Mouse (Mus musculus): ENCODE data around the gene Gm49776. TPM values are rescaled to one million over a fixed set of nuclear protein-coding genes. Genes with fewer than 3 reads are reported as not detected.
A peak's percentile ranks its signal among the peaks of the same experiment; 100 is the strongest.
"Not testable (repeated sequence)": the region's sequence is repeated elsewhere in the genome, so short reads cannot be mapped to it uniquely, and the experiment has no call there.

The Gm49776 gene
- total RNA-seq (2021), result under 1 TPM in 1 of 2 experiments, not detected in 1; 0.86 TPM
- long read RNA-seq, experiment 1, result 0 reads
- long read RNA-seq, experiment 2, result 0 reads

DNA sequence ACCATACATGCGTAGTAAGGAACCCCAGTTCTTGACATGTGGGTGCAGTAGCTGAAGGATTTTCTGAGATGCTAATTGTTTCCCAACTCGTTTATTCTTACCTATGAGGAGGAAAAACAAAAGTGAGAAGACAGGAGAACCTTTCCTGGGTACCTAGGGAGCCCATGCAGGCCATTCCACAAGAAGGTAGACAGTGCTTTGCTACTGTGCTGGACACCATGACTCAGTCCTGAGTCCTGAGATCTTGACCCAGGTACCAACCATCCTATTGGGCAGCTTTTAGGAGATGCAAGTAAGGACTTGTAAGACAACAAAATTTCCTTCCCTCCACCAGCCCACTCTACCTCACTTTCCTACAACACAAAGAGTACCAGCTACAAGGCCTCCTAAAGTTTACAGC, at the start of gene Gm49776:
Gm49776 (minus strand) TSS at position 101 of the 400 bp plus-strand sequence.
- no peak for DNase-seq

DNA sequence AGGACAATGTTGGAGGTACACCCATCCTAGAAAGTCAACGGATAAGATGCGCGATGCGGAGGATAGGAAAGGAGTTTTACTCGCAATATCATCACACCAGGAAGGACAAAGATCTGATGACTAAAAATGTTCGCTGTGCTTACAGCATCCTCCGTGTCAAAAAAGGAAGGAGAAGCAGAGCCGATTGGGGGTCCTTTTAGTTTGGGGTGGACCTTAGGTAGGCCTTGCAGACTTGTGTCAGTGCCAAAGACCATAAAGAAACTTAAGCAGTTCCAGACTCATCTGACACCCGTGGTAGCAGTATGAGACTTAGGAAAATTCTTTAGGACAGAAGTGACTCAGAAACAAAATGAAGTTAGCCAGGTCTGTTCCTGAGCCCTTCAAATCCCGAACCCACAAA, 31.5 kb upstream of the Gm49776 start:
- DNase-seq, result not testable (repeated sequence)

DNA sequence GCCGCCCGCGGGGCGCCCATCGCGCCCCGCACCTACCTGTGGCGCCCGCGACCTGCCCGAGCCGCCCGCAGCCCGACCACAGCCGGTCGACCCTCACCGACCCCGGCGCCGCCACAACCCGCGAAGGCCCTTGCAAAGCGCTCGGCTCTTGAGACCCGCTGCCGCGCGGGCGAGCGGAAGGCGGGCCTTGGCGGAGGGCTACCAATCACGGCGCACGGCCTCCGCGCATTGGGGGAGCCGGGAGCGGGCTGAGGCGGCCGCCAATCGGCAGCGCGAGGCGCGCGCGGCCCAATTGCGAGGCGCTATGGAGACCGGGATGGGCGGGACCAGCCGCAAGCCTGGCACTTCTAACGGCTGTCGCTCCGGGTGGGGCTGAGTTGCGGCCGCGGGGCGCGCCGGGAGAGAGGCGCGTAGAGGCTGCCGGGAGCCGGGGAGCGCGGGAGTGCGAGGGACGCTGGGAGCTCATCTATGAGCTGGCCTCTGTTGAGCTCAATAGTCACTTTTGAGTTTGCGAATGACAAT, 31.0 kb upstream of the Gm49776 start, which contains the start of gene Dgcr8:
Dgcr8 (minus strand) TSS at position 180 of the 522 bp plus-strand sequence.
- peak; percentile 99 for DNase-seq

DNA sequence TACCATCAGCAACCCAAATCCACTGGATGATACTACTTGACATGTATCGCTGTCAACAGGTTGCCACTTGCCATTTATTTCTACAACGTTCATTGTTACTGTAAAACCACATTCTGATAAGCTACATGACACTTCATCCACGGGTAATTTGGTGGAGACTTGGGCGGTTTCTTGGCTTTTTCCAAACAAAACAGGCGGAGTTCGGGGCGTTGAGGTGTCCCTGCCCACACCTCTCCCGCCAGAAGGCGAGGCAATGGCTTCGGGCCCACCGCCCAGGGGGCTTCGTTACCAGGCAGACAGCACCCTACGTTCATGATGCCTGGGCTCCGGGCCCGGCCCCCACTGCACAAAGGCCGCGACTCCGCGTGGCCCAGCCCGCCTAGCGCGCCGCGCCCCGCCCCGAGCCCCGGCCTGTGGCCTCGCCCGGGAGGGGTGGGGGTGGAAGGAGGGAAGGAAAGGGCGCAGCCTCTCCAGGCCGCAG, 30.5 kb upstream of the Gm49776 start:
- peak; percentile 89 to 92 for DNase-seq

DNA sequence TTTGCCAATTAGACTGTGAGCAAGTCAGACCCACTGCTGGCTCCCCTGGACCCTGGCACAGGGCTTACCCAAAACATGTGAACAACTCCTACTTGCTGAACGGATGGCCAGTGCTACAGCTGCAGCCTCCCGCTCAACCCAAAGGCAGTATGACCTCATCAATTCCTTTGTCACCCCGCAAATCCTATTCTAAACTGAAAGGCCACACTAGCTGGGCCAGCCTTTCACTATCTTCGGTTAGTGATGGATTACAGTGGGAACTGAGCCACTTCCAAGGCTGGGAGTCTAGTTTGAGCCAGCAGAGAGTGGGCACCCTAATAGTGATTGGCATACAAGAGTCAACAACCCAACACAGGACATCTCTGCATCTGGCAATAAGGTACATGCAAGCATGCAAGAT, 30.0 kb upstream of the Gm49776 start:
- peak; percentile 9 to 21 for DNase-seq

DNA sequence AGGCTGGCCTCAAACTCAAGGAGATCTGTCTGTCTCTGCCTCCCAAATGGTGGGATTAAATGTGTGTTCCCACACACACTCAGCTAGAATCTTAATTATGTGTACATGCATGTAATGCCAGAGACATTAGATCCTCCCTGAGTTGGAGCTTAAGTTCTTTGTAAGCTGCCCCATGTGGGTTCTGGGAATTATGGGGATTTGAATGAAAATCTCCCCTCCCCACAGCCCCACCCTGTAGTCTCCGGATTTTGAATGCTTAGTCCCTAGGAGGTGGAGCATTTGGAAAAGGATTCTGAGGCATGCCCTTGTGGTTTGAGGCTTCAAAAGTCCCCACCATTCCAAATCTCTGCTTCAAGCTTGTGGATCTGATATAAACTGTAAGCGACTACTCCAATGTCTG, 17.0 kb upstream of the Gm49776 start:
- no peak for DNase-seq

DNA sequence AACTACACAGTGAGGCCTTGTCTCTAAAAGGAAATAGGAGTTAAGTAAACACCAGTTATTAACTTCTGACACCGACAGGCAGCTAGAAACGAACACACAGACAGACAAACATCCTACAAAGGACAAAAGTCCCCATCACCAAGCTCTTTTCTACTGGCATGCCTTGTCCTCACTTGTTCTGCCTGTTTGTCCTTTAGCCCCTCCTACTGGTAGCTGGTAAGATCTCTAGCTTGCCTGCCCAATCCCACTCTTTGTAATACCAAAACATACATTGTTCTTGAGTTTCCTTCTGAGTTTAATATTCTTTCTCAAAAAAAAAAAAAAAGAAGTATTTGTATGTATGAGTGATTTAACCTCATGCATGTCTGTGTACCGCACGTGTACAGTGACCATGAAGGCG, 10.1 kb upstream of the Gm49776 start:
- DNase-seq, result no peak

DNA sequence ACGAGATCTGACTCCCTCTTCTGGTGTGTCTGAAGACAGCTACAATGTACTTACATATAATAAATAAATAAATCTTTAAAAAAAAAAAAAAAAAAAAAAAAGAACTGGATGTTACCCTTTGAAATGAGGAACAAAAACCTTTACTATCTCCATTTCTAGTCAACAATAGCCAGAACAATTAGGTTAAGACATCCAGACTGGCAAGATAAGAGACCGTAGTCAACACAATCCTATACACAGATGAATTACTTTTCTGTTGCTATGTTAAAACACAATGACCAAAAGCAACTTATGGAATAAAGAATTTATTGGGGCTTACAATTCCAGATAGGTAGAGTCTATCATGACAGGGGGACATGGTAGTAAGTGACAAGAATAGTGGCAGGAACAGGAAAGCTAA, 6.9 kb upstream of the Gm49776 start:
- no peak for DNase-seq

DNA sequence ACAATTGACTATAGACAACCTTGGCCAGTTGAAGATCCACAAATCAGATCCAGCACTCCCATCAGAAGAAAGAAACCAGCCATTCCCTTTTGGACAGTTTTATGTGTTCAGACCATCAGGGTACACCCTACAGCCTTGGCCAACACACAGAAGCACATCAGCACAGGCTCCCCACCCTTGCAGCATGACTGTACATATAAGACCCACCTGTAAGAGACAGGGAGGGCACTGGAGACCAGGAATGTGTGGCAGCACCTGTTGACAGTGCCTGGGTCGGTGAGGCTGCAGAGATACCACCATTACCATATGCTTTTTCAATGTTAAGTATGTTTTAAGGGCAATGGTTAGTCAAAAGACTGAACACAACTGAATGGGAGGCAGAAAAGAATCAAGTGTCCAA, 4.3 kb downstream of the Gm49776 start:
- no peak for DNase-seq

DNA sequence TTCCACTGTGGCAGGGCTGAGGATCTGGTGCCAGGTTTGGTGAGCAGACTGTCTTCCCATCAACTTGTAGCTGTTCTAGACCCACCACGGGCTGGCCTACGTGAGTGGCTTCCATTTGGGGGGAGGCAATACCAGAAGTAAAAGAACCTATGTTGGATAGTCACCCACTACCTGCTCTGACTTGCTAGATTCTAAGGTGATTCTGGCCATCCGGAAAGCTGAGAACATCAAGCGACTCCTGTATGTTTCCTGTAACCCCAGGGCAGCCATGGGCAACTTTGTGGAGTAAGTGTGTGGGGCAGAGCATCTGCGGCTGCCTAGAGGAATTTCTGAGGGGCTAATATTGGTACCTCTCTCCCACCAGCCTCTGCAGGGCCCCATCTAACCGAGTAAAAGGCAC, 5.4 kb downstream of the Gm49776 start:
- DNase-seq, result no peak

DNA sequence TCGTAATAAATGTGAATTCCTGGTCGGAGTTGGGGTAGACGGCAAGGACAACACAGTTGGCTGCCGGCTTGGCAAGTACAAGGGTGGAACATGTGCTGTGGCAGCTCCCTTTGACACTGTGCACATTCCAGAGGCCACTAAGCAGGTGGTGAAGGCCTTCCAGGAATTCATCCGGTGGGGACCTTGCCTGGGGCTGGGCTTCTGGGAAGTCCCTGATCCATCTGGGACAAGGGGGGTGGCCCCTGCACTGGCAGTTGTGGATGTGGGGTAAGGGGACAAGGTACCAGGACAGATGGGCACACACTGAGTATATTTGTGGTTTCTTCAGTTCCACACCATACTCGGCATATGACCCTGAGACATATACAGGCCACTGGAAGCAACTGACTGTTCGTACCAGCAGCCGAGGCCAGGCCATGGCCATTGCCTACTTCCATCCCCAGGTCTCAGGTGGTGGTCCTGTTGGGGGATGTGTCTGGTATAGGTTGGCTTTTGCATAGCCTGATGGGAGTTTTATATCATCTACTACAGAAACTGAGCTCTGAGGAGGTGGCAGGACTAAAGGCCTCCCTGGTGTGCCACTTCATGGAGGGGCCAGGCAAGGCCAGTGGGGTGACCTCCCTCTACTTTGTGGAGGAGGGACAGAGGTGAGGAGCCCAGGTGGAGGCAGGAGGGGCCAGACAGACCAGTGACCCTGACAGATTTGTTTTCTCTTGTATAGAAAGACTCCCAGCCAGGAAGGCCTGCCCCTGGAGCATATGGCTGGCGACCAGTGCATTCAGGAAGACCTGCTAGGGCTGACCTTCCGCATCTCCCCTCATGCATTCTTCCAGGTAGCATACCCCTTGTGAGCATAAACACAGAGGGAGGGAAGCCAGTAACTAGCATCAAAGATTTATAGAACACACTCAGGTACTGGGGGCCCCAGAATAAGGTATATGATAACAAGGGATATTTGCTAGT, 7.0 kb downstream of the Gm49776 start:
- no peak for DNase-seq

DNA sequence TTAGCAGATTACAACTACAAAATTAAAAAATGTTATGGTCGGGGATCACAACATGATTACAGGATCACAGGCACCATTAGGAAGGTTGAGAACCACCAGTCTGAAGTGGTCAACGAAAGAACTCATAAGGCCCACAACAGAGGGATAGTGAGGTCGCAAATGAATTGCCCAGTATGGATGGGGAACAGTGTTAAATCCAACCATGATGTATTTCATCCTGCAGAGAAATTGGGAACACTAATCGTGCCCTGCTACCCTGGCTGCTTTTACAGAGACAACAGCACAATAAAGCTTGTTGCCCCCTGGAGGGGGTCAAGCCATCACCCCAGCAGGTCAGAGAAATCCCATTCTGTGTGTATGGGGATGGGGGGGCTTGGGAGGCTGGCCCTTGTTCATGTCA, 7.9 kb downstream of the Gm49776 start:
- no peak for DNase-seq

DNA sequence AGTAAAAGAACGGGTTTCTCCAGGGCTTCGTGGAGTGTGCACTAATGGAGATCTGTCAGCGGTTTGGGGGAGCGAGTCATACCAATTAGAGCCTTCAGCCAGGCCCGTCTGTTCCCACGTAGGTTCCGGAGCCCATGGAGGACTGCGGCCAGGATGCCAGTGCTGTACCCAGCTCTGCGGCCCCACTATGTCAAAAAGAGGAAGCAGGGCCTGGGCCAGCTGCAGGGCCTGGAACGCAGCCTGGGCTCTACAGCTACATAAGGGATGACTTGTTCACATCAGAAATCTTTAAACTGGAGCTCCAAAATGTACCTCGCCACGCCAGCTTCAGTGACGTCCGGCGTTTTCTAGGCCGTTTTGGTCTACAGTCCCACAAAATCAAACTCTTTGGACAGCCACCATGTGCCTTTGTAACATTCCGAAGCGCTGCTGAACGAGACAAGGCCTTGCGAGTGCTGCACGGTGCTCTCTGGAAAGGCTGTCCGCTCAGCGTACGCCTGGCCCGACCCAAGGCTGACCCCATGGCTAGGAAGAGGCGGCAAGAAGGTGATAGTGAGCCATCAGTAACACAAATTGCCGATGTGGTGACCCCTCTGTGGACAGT, 8.7 kb downstream of the Gm49776 start:
- DNase-seq, result peak; percentile 51 to 60

DNA sequence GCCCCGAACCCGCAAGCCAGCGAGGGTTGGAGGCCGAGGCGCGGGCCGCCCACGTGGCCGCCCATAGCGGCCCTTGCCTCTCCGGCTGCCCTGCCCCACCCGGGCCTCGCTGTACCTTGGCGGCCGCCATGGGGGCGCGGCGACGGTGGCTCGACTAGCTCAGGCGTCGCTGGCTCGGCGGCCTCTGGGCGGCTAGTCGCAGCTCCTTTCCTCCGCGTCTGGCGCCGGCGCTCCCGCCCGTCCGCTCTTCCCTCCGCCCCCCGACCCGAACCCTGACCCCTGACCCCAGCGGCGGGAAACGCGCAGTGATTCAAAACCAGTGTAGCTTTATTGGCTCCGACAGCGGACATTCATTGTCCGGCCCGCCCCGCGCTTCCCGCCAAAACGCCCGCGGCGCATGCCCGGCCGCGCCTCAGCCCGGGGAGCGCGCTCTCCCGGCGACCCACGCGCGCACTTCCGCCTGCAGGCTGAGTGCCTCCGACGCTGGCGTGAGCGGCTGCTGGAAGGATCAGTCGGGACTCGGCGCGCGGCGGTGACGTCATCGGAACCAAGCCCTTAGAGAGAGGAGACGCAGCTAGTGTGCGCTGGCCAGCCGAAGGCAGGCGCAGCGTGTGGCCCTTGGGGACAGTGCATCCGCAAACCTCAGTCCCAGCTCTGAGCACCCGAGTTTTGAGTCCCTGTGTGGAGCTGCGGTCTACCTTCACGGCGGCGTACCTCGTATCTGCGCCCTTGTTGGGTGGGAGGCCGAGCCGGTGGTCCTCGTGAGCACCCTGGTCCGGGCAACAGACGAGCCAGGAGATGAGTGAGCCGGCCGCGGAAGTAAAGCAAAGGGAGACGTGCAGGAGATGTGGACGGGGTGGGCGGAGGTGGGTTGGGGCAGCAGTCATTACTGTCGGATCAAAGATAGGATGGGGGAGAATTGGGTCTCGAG, 9.4 kb downstream of the Gm49776 start, which contains the start of the genes Trmt2a and Ranbp1:
Trmt2a (plus strand) TSS at position 247 of the 931 bp plus-strand sequence.
Ranbp1 (minus strand) TSS at position 300 of the 931 bp plus-strand sequence.
- DNase-seq, result peak; percentile 99 to 100

DNA sequence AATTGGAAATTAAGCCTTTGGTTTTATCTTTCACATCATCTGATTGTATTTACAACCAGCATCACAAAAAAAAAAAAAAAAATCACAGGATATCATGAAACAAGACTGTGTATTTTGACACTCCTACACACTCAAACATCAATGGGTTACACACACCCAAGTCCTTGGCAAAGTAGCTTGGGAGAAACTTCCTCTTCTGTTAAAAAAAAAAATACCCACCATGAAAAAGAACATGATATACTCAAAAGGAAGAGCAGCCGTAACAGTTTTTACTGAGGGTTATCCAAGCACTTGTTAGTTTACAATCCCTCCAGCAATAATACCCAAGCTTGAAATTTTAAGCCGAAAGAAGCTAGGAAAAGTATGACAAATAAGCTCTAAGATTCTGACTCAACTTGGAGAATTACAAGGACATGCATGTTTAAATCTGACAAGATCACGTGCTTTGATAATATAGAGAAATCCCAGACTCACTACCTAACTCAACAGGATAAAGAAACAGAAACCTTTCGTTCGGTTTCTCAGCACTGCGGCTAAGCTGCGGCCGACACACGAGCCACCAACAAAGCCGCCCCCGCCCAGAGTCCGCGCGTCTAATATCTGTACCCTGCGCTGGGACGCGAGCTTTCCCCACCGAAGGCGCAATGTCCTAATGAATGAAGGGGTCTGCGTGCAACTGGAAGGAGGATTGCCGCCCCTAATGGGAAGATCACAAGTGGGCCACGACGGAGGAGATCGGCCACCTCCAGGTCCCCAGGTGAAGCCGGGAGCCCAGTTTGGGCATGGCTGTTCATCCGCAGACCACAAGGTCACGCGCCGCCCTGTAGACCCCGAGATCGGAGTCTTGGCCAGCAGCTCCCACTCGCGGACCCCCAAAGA, 10.4 kb downstream of the Gm49776 start:
- peak; percentile 49 to 59 for DNase-seq

DNA sequence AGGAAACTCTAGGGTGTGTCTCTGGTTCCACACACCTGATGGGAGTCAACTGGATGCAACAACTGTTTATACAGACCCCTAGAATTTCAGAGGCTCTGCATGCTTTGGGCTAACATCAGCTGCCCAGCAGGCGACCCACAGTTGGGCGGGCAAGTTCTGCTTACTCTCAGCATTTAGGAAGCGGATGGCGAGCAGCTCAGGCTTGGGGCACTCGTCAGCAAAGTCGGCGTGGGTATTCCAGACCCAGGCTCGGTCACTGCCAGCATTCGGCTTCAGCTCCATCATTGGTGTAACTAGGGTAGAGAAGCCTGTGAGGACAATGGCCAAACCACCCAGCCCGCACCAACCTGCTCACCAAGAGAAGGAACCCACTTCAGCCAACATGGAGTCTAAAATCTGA, 16.5 kb downstream of the Gm49776 start:
- no peak for DNase-seq

DNA sequence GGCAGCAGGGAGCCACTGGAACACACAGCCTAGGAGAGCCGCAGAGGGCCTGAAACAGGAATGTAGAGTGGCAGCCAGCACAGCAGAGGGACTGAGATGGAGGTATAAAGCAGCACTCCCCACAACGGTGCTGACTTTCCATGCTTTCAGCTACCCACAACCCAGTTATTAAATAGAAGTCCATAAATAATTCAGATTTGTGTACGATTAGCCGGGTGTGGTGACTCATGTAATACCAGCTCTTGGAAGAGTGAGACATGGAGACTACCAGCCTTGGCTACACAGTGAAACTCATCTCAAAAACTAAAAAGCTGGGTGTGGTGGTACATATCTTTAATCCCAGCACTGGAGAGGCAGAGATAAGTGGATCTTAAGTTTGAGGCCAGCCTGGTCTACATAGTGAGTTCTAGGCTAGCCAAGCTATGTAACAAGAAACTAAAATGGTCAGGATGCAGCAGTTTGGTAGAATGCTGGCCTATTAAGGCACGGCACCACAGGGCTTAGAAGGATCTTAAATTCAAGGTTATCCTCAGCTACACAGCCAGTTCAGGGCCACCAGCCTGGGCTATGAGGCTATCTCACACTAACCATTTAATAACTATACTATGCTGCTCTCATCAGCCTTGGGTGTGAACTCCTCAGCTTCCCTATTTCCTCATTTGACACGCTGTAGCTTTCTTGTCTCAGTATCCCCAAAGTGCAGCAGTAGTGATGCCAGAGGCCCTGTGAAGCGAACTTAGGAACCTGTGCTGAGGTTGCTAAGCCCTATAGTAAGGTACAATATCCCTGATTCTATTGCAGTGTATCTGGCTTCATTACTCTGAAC, 21.2 kb downstream of the Gm49776 start:
- DNase-seq, result no peak

DNA sequence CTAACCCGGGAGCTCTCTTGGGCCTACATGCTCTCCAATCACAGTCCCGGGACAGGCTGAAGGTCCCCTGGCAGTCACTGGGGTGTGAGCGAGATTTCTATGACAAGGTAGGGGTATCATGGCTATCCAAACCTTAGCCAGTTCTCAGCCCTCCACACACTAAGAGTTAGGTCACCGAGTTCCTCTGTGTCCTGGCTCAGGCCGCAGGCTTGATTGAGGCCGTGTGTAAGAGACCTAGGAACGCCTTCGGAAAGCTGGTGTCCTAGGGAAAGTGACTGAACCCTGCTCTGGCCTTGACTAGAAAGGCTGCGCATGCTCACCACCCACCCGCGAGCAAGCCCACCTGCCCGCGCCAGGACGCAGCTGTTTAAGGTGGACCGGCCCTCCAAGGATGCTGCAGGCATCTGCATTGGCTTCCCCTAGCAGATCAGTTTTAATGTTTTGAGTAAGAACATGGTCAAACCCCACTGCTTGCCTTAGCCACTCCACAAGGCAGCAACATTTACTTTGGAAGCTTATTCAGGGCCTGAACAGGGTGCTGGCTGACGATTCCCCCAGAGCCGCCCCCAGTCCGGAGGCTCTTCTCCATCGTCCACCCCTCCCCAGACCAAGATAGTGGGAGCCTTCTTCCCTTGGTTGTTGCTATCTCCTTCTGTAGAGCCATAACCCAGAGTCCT, 22.6 kb downstream of the Gm49776 start:
- DNase-seq, result peak; percentile 79 to 87

All from adrenal gland, postnatal 36 days (tissue).